Mouse (Mus musculus): Measurements from ENCODE around the gene Fam117a.

Fam117a gene

DNA sequence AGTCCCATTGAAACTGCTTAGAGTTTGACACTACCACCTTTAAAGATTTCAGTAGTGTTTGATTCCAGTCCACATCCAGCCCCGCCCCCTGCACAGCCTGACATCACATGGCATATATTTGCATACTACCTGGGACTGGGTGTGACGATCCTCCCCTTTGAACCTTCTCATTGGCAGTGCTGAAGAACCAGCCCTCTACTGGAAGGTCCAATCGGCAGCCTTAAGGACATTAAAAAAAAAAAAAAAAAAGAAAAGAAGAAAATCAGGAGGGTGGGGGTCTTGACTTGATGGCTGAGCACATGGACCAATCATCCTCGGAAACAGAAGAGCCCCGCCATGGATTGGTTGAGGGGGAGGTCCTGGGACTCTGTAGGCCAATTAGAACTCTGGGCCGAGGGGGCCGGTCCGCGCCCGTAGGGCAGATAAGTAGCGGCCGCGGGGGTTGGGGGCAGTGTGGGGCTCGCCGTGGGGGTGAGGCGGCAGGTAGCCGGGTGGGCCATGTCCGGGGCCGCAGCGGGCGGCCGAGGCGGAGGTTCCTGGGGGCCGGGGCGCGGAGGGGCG is at the start of gene Fam117a:
TSS of gene Fam117a (plus strand) at position 451 of the 561 bp plus-strand sequence.
- DNase-seq (ENCODE audit: low spot score in 2 of 2) = peak; percentile 49 to 72

DNA sequence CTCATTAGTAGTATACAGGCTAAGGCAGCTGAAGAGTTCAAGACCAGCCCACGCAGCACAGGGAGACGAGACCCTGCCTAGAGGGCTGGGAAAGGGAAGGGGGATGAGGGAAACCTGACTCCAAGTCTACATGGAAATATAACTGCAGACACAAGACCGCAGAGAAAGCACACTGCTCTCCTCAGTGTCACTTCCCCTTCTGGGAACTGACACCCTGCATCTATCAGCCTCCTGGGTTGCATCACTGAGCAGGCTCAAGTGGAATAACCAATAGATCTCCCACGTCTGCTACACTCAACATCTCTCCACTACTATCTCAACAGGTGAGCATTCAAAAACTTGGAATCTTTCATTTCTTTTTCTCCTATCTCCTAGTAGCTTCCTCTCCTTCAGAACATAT is 44.8 kb upstream of the Fam117a start:
- no peak for DNase-seq (ENCODE audit: low spot score in 2 of 2)

DNA sequence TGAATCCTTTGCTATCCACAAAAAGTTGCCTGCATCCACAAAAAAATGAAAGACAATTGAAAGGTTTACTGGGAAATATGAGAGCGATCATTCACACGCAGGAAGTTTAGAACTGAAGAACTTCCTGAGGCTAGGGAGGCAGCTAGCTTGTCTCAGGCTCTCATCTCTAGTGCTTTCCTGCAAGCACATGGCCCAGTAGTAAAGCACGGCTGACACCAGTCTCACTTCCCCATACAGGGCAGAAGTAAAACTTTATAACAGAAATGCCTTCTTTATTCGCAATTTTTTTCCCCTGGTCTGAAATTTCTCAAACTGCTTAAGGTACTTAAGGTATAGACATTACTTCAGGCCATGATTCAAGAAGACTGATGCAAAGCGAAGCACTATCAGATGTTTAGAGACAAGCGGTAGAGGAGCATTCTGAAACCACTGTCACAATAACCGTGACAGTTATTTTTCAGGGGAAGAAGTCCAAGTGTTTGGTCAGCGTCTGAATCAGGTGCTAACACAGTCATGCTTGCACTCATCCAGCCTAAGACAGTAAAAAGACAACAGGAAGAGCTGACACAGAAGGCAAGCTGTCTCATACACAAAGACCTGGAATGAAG is 43.7 kb upstream of the Fam117a start:
- no peak for DNase-seq (ENCODE audit: low spot score in 2 of 2)

DNA sequence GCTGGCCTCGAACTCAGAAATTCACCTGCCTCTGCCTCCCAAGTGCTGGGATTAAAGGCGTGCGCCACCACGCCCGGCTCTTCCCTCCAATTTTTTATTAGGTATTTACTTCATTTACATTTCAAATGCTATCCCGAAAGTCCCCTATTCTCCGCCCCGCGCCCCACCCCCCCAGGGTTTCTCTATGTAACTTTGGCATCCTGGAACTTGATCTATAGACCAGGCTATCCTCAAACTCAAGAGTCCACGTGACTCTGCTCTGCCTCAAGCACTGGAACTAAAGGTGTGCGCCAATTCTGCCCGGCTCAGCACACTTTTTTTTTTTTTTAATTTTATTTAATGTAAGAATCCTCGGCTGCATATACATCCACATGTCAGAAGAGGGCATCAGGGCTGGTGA is 41.1 kb upstream of the Fam117a start:
- DNase-seq (ENCODE audit: low spot score in 2 of 2) = no peak

DNA sequence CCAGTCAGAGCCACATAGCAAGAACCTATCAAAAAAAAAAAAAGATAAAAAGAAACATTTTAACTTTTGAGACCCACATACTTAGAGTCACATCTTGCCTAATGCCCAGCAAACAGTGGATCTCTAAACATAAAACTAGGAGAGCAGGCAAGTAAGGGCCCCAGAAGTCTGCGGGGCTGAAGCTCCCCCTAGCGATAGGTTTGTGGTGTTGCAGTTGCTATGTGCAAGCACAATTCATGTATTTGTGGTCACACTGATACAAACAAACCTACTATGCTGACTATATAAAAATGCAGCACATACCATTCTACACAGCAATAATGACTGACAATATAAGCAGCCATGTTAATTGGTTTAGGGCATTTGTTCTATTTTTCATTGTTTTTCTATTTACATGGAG is 38.7 kb upstream of the Fam117a start:
- no peak for DNase-seq (ENCODE audit: low spot score in 2 of 2)

DNA sequence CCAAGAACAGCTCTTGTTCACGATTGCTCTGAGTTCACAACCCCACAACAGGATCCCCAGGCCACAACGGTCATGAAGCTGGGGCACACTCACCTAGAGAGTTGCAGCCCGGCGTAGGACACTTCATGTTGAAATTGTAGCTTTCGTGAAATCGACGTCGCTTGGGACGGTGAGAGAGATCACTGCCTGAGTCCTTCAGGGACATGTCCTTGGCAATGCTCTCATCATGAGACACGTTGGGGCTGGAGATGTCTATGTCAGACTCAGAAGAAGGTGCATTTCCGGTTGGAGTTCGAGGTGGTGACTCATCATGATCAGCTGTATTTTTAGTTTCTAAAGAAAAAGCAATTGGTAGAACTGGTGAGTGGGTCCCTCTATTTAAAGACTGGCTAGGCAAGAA is 36.9 kb upstream of the Fam117a start:
- DNase-seq (ENCODE audit: low spot score in 2 of 2) = no peak

DNA sequence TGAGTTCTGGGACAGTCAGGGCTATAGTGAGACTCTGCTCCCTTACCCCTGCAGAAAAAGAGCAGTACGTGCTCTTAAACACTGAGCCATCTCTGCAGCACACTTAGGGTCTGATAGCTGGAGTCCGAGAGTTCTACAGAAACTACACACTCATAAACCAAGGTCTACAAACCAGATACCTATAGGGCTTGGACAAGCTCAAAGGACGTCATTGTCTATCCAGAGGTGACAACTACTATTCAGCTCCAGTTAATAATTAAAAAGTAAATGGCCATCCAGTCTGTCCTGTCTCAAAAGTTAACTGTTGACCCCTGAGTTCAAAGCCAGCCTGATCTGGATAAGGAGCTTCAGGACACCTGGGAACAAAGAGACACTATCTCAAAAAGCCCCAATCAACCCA is 35.0 kb upstream of the Fam117a start:
- no peak for DNase-seq (ENCODE audit: low spot score in 2 of 2)

DNA sequence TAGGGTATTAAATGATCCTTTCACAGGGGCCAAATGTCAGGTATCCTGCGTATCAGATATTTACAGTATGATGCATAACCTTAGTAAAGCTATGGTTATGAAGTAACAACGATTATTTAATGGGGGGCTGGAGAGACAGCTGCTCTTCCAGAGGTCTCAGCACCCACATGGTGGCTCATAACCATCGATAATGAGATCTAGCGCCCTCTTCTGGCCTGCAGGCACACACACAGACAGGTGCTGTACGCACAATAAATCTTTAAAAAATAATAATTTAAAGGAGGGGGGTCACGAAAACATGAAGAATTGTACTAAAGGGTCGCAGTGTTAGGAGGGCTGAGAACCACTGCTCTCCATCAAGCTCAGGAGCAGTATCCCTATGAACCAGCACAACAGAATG is 31.2 kb upstream of the Fam117a start:
- no peak for DNase-seq (ENCODE audit: low spot score in 2 of 2)

DNA sequence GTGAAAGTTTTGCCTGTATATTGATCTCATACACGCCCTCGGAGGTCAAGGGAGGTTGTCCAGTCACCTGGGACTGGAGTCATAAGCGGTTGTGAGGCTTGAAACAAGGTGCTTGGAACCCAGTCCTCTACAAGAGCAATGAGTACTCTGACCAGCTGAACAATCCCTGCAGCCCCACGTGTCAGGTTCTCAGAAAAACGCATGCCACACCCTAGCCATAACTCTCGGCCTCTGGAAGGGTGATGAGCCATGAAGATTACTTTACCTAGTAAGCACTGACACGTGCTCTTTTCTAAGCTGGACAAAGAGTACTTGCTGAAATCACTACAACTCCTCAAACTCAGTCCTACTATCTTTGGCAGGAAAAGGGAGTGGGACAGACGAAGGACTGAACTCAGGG is 29.3 kb upstream of the Fam117a start:
- no peak for DNase-seq (ENCODE audit: low spot score in 2 of 2)

DNA sequence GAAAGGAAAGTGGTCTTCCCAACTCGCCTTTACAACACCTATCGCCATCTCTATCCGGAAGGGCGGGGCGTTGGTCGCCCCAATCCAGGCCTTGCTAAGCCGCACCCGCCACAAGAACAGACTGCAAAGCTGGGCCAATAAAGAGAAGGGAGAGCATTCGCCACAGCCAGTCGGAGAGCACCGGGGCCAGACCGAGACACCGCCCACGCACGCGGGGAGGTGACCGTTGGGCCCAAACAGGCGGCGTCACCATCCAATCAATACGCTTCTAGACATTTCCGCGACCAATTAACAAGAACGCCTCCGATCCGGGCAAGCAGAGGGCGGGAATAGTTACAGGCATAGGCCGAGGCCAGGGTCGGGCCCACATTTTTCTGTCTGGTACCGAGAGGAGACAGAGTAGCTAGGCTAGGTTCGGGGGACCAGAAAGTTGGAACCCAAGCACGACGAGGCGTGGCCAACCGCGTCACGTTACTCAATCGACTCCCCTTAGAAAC is 27.3 kb upstream of the Fam117a start:
- peak; percentile 81 to 94 for DNase-seq (ENCODE audit: low spot score in 2 of 2)

DNA sequence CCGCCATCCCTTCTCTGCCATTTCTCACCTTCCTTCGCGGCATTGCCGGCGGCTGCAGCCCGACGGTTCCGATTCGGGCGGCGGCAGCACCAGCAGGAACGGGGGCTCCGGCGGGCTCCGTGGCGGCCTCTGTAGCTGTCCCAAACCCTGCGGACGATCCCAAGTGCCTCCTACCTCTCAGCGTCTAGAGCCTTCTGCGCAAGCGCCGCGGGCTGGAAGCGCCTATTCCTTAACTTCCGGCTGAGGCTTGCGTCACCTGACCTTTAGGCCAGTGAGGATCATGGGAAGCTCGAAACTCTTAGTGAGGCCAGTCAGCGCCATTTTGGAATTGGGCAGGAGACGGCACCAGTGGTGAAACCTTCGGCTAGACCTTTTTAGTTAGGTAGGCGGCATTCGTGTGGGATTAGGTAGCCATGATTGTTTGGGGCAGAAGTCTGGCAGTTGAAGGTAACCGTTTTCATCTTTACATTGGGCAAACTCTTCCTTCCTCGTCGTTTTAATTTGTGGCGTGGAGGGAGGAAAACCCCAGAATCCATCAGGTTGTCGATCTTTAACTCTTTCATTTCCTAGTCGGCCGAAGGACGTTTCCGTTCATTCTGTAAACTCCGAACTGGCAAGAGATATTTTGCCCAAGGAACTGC is 26.7 kb upstream of the Fam117a start, which contains the start of gene Kat7:
TSS of gene Kat7 (minus strand) at position 240 of the 641 bp plus-strand sequence.
- peak; percentile 72 to 93 for DNase-seq (ENCODE audit: low spot score in 2 of 2)

DNA sequence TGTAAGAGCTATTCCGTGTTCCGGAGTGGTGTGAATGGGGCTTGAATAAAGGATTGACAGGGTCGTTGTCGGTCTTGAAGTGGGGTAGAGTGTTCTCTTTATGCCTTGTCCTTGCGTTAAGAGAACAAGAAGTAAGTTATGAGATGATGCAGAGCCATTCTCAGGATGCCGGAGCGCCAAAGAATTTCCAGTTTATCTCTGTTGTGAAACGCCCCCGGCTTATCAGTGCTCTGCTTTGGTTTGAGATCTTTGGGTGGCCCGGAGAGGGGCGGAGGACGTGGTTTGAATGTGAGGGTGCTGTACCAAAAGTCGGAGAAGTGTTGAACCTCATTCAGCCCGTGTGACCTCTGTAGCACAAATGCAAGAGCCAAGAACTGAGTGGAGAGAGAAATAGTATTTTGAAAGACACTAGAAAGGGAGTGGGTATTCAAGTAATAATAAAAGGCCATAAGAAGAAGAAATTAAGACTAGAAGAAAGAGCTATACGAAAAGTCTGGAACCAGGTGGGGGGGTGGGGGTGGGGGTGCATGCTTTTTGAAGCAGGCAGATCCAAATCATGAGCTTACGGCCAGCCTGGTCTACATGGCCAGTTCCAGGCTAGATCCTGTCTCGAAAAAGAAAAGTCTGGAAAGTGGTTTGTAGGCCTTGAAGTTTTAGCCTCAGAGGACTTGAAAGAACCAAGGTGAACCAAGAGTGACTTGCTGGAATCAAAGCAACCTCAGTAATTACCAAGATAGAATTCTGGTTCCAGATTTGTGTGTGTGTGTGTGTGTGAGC is 26.0 kb upstream of the Fam117a start:
- DNase-seq (ENCODE audit: low spot score in 2 of 2) = peak in 1 of 2 experiments; percentile 19

DNA sequence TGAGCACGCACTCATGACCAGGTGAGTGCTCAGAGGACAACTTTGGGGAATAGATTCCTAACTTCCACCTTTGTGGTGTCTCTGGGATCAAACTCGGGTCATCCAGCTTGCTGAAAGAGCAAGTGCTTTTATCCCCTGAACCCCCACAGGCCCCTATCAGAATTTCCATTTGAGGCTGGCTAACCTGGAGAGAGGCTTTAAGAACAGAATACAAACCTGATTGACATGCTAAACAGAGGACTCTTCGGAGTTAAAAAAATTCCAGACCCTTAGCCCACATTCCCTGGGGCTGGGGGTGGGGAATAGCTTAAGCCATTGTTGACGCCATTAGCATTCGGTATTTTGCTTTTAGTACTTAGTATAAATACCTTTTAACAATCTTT is 25.4 kb upstream of the Fam117a start:
- no peak for DNase-seq (ENCODE audit: low spot score in 2 of 2)

DNA sequence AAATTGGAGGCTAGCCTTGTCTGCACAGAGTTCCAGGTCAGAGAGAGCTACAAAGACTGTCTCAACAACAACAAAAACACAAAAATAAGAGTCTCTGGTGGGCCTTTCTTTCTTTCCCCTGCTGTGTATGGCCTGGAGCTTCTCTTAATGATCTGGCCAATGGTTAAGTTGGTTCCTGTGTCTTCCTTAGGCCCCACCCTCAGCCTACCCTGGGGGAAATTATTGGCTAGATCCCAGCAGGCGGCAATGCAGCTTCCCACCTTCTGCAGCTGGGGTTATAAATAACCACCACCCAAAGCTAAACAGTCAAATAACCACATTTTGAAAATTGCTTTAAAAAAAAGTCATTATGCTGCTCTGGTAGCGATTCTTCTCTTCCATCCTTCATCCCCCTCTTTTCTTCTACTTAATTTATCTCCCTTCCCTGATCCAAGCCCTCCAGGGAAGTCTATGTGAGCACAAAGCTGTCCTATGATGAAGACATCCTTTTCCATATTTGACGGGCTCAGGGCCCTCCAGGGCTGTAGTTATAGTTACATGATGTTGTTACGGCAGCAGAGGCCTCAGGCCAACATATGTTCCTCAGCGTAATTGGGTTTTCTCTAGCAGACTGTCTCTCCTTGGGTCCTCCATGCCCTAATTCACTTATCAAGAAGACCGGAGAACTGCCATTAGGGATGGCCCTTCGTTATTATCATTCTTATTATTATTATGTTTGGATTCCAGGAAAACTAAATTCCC is 21.4 kb upstream of the Fam117a start:
- DNase-seq (ENCODE audit: low spot score in 2 of 2) = no peak

DNA sequence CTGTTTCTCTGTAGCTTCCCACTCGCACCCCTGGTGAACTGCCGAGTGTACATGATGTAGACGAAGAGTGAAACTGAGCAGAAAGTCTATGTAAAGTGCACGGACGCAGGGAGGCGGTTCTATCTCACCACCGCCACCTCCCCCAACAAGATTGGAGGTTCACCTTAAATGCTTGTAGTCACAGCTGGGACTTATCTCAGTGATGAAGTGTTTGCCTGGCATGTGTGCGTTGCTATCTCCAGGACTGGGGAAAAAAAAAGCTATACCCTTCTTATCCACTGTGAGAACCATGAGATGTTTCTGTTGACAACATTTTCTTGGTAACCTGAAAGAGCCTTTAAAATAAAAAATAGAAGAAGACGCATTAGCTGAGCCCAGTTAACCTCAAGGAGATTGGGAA is 18.7 kb upstream of the Fam117a start:
- DNase-seq (ENCODE audit: low spot score in 2 of 2) = no peak

DNA sequence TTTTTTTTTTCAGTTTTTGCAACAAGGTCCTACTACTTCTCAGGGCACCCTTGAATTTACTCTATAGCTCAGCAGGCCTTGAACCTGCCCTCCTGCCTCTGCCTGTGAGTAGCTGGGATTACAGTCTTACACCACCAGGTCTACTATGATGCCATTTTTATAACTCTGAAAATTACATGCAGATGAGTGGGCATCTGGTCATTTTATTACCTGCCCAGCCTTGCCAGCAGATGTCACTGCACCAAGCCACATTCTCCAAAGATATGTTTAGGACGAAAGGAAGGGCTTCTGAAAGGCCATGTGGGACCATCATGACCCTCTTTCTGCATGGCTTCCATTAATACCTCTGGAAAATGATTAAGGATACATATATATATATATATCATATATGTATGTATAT is 17.3 kb upstream of the Fam117a start:
- DNase-seq (ENCODE audit: low spot score in 2 of 2) = no peak

DNA sequence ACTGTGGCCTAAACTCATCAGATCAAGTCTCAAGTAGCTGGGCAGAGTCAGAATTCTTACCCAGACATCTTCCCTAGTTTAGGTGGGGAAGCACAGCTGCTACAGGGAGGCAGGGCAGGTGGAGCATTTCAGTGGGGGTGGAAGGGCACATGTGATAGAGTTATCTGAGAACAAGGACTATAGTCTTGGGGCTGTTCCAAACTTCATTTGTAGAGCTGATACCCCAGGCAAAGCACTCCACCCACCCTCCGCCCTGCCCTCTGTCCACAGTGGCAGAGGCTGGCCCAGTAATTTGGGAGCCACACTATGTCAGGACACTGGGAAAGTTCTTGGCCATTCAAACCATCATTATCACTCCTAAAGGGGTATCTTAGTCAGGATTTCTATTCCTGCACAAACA is 16.8 kb upstream of the Fam117a start:
- no peak for DNase-seq (ENCODE audit: low spot score in 2 of 2)

DNA sequence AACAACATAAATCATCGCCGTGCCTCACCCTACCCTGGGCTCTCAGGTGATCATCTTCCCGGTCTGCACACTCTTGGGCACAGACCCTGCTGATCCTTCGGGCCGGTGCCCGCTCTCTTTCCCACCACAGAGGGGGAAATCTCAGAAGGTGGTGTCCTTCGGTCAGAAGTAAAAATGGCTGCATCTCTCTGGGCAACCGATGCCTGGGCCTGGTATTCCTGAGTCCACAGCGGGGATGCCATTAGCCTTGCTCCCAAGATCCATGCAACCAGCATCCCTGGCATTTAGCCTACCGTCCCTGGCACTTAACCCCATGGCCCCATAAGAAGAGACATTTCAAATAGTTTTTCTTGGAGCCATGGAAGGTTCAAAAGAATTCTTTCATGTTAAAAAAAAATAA is 12.6 kb upstream of the Fam117a start:
- no peak for DNase-seq (ENCODE audit: low spot score in 2 of 2)

DNA sequence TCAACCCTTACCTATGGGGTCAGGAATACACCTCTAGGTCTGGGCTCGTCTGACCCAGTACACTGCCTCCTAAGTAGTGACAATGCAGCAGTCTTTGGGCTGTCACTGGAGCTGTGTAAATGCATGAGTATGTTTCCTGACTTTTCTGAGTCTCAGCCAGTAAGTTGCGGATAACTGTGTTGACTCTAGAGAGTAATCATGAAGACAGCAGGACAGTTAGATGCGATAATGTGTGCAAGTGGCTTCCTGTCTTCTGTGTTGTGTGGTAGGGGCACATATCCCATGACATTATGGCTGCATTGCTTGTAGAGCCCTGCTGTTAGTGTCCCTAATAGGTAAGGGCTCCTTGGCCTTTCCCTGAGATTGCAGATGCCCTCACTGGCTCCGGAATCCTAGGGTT is 11.0 kb upstream of the Fam117a start:
- no peak for DNase-seq (ENCODE audit: low spot score in 2 of 2)

DNA sequence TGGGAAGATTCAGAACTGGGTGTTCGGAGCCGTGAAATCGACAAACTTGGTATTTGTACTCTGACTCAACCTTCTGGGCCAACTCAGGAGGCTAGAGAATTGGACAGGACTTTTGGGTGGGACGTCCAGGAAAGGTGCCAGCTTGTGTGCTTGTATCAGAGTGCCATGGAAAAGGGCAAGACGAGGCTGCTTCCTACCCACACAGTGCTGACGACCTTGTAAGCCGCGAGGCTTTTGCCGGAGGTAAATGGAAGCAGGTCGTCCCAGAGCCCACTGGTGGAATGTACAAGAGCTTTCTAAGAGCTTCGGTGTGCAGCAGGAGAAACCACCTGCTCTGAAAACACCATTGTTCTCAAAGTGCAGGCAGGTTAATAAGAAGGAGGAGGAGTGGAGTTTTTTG is 10.6 kb upstream of the Fam117a start:
- DNase-seq (ENCODE audit: low spot score in 2 of 2) = no peak

DNA sequence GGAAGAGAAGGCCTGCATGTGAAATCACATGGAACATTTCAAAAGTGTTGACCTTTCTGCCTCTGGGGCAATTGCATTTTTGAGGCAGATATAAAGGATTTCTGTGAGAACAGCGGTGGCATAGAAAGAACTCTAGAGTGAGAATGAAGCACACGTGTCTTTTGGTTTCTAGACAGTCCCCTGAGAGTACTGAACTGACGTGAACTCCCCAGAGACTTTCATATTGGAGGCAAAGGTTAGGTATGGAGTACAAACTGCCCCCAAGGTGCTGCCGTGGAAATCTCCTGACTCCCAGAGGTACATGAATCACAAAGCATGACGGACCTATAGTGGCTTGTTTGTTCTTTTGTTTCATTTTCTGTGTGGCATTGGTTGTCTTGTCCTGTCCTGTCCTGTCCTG is 8.2 kb upstream of the Fam117a start:
- no peak for DNase-seq (ENCODE audit: low spot score in 2 of 2)

DNA sequence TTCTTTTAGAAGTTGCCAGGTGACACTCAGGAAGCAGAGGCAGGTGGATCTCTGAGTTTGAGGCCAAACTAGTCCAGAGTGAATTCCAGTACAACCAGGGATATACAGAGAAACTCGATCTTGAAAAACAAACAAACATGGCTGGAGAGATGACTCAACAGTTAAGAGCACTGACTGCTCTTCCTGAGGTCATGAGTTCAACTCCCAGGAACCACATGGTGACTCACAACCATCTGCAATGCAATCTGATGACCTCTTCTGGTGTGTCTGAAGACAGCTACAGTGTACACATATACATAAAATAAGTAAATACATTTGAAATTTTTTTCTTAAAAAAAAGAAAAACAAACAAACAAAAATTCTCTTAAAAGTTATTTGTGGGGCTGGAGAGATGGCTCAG is 6.2 kb upstream of the Fam117a start:
- DNase-seq (ENCODE audit: low spot score in 2 of 2) = no peak
